Comparison of ENCODE assay signal across 8 mouse cellular contexts in genomic region chr6:134566818-134567485, GRCm38 (mm10). TPM values are rescaled to one million over a fixed set of nuclear protein-coding genes. Genes with fewer than 3 reads are reported as not detected.
DNase-seq lines count a peak whose midpoint lies in the region; ATAC-seq lines count a peak whose summit lies in the region.

TSS of gene Lrp6 (minus strand) at chr6:134566965.

- ATAC-seq in megakaryocyte, adult 5-6 weeks (ENCODE audit: poor library complexity, severe bottlenecking) = peak; percentile 87

- peak; percentile 93 for DNase-seq in ZHBTc4 (ENCODE audit: low read depth, low spot score)
- DNase-seq in cerebellum, postnatal 4 days (ENCODE audit: low spot score in 2 of 2) = peak; percentile 71 to 89
- DNase-seq in gastrocnemius, postnatal 10 days = peak; percentile 88
- peak; percentile 90 for DNase-seq in induced T-regulatory cell, adult 2 months (ENCODE audit: low read depth)
- peak; percentile 62 to 65 for DNase-seq in left cerebral cortex, adult 8-10 months (ENCODE audit: low spot score in 2 of 2)
- DNase-seq in right cerebral cortex, adult 18-20 months = peak; percentile 81
- DNase-seq in urinary bladder, adult 2 months (ENCODE audit: low spot score) = peak; percentile 90

RNA-seq across cellular contexts. Expression of gene Lrp6, which starts in this region (rescaled TPM):
- 10 to 100 TPM; 47.9 to 54.3 TPM for total RNA-seq in gastrocnemius, postnatal 10 days (2021)
- total RNA-seq in left cerebral cortex, adult 8-10 months (2022) = 10 to 100 TPM; 45.9 to 47.0 (median 46.4) TPM
- total RNA-seq in megakaryocyte, adult 5-6 weeks (2015) = 15.0 and 15.5 TPM in 2 replicates
- 18.3 and 25.7 TPM in 2 replicates for total RNA-seq in megakaryocyte, adult 5-6 weeks (2017)
- 36.2 and 43.8 TPM in 2 replicates for polyA plus RNA-seq in urinary bladder, adult 2 months (2012; rRNA removed)

Comparison
In these comparisons a context has a peak if more than half of its experiments do, and no peak if none do; other contexts are left out.
1. Peak in every context shown above with its lines: DNase-seq and ATAC-seq.